Mouse (Mus musculus) kidney, adult 2 months (tissue): ENCODE results near the gene Dock6. TPM values are rescaled to one million over a fixed set of nuclear protein-coding genes. Genes with fewer than 3 reads are reported as not detected.
"Not testable (repeated sequence)": the region's sequence is repeated elsewhere in the genome, so short reads cannot be mapped to it uniquely, and the experiment has no call there.

Experiments
- DNase-seq: peaks from one replicate; pipeline ENCODE4 v3.0.0; 2021
- H3K27ac ChIP-seq: fragments of 200-500 bp; 2 replicates; pipeline ENCODE4 v1.5.1; 2012; ENCODE audit warnings: low read depth, low read length, control low read depth, inconsistent platforms; ENCODE audit not compliant: insufficient read depth
- H3K27me3 ChIP-seq: fragments of 200-500 bp; replicated peaks from 2 replicates; pipeline ENCODE4 v1.6.1; 2012; ENCODE audit warnings: mild to moderate bottlenecking, moderate library complexity, low read length, inconsistent platforms; ENCODE audit not compliant: control insufficient read depth, insufficient read depth
- H3K36me3 ChIP-seq: fragments of 200-500 bp; 2 replicates; pipeline ENCODE4 v1.6.1; 2012; ENCODE audit warnings: mild to moderate bottlenecking, moderate library complexity, low read length, inconsistent platforms; ENCODE audit not compliant: control insufficient read depth, insufficient read depth
- H3K4me1 ChIP-seq: fragments of 200-500 bp; 2 replicates; pipeline ENCODE4 v1.6.1; 2011; ENCODE audit warnings: low read length; ENCODE audit not compliant: control insufficient read depth, insufficient read depth
- H3K4me3 ChIP-seq: fragments of 200-500 bp; 2 replicates; pipeline ENCODE4 v1.5.1; 2011; ENCODE audit warnings: mild to moderate bottlenecking, low read depth, low read length, control low read depth; ENCODE audit not compliant: insufficient read depth
- CTCF ChIP-seq: fragments of 200-500 bp; conservative IDR thresholded peaks from 2 replicates; pipeline ENCODE4 v1.5.1; 2011; ENCODE audit warnings: low read depth, mild to moderate bottlenecking, control low read depth, low read length, moderate library complexity, mixed read lengths; ENCODE audit not compliant: insufficient read depth, insufficient read length
- POLR2A ChIP-seq: fragments of 200-500 bp; IDR thresholded peaks from one replicate; pipeline ENCODE4 v1.6.1; 2011; ENCODE audit warnings: low read depth, low read length, control low read depth
- WGBS: fragments of 180-500 bp; shearing (Covaris S2); methylation state at CpG from one replicate; pipeline ENCODE4 v1.1.7; 2018; 5-methylcytosine and 5-hydroxymethylcytosine counted together
- polyA plus RNA-seq: library from polyadenylated mRNA; depleted of rRNA; stranded (reverse); fragments of >200 nt; gene quantifications from 2 replicates; pipeline ENCODE4 v1.2.3, GENCODE M21; 2012

Gene Dock6
- polyA plus RNA-seq, 1 experiment, result 67.7 TPM

DNA sequence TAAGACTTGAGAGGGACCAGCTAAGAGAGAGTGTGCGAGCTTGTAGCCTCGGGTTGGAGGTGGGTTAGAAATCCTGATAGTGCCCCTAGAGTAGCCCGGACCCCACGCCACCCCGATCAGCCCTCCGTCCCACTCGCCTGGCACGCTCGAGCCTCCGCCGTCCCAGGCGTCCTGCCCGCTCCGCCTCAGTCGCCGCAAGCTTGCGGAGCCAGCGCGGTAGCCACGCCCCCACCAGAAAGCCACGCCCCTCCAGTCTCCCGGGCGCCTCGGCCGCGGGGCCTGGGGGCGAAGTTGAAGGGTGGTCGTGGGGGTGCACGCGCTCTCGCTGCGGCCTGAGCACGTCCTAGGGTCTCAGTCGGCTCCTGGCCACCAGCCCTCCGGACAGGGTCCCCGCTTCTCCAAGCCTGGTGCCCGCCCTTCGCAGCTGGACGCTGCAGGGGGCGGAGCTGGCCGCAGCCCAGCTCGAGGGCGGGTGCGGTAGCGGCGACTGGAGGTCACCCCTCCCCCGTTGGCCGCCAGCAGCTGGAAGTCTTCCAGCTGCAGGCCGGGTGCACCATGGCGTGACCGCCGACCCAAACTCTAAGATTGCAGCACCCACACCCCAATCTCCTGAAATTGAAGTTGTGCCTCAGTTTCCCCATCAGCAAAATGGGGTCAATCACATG, 54.0 kb downstream of the Dock6 start, which contains the start of gene Kank2:
Gene Kank2, minus strand, starts transcription at position 400 of the 665 bp plus-strand sequence.
- peaks cover 6% of the 10 kb centered on the region; the same call in 1 of the 2 replicates for H3K4me1 ChIP-seq
- peak within 1 kb of the TSS; percentile 88 for H3K4me3 ChIP-seq
- under 1% methylated on average over 52 of the region's 52 CpGs for WGBS
- H3K27me3 ChIP-seq, result no peaks in the 10 kb centered on the region
- H3K36me3 ChIP-seq, result no peaks in the 10 kb centered on the region
- TF ChIP-seq CTCF, result no peak
- TF ChIP-seq POLR2A, result peak; percentile 70
- H3K27ac ChIP-seq, result peak within 1 kb of the TSS; percentile 95
- peak; percentile 89 for DNase-seq

GRCm38 (mm10) chr9:21797921-21798344, 54.5 kb downstream of the Dock6 start:
- H3K27ac ChIP-seq, result peak overlapping the region; percentile 95
- DNase-seq, result peak; percentile 68

DNA sequence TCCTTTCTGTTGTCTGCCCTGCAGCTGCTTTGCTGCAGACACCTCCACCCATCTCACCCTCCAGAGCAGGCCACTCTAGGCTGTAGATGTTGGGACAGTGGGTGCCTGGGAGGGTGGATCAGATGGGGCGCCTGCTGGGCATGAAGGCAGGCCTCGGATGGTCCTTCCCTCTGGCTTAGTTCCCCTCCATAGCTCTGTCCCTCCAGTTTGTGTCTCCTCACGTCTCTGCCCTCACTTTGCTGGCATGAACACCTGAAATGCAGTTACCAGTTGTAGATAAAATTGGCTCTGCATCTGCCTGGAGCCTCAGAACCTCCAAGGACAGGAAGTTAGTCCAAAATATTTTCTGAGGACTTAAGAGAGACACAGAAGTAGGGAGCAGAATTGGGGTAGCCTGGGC, 55.5 kb downstream of the Dock6 start:
- Histone ChIP-seq H3K27ac (peak overlapping the region; percentile 36; the same call in 1 of the 2 replicates), H3K4me1 (peaks cover 6% of the 10 kb centered on the region), H3K36me3 (no peaks in the 10 kb centered on the region), H3K27me3 (no peaks in the 10 kb centered on the region), H3K4me3 (peak overlapping the region; percentile 88; the same call in 1 of the 2 replicates)
- WGBS, result 55% methylated on average over 3 of the region's 3 CpGs
- TF ChIP-seq CTCF, result no peak
- TF ChIP-seq POLR2A, result no peak
- DNase-seq, result no peak

More at GRCm38 (mm10) chr9:21797921-21798344, 54.5 kb downstream of the Dock6 start:
- Histone ChIP-seq H3K27me3 (no peaks in the 10 kb centered on the region), H3K36me3 (no peaks in the 10 kb centered on the region), H3K4me3 (peak overlapping the region; percentile 88), H3K4me1 (peaks cover 6% of the 10 kb centered on the region; the same call in 1 of the 2 replicates)
- no peak for TF ChIP-seq POLR2A
- TF ChIP-seq CTCF, result no peak
- WGBS, result under 1% methylated on average over 26 of the region's 26 CpGs

- no peak overlapping the region for H3K4me3 ChIP-seq
- peak overlapping the region; percentile 58; the same call in 1 of the 2 replicates for H3K27ac ChIP-seq
- H3K36me3 ChIP-seq, result no peaks in the 10 kb centered on the region
Measured at GRCm38 (mm10) chr9:21796259-21796658, 56.2 kb downstream of the Dock6 start.

DNA sequence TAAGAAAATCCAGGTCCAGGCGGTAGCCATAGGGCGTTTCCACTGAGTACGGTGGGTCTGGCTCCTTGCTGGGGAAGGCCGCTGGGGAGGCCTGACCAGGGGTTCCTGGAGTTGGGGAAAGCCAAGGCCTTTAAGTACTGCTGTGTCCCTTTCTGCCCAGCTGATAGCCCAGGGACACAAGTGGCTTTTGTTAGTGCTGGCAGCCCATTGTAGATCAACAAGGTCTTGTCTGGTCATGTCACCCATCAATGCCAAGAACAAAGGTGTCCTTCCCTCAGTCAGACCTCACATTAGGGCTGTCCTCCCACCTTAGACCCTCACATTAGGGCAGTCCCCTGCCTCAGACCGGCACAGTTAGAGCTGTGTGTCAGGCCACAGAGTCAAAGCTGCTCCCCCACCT, 56.9 kb downstream of the Dock6 start:
- no peak for DNase-seq
- 79% methylated on average over 5 of the region's 5 CpGs for WGBS
- H3K4me3 ChIP-seq, result no peak overlapping the region
- H3K27ac ChIP-seq, result no peak overlapping the region
- peaks cover 11% of the 10 kb centered on the region for H3K4me1 ChIP-seq
- no peak for TF ChIP-seq CTCF
- no peak for TF ChIP-seq POLR2A
- no peaks in the 10 kb centered on the region for H3K27me3 ChIP-seq
- no peaks in the 10 kb centered on the region for H3K36me3 ChIP-seq

More at GRCm38 (mm10) chr9:21796259-21796658, 56.2 kb downstream of the Dock6 start:
- no peak for DNase-seq
- TF ChIP-seq POLR2A (no peak), CTCF (no peak)
- Histone ChIP-seq H3K27me3 (no peaks in the 10 kb centered on the region), H3K4me1 (peaks cover 11% of the 10 kb centered on the region)
- WGBS, result 45% methylated on average over 3 of the region's 3 CpGs

GRCm38 (mm10) chr9:21794925-21795324, 57.5 kb downstream of the Dock6 start:
- no peaks in the 10 kb centered on the region for H3K27me3 ChIP-seq
- 96% methylated on average over 25 of the region's 25 CpGs for WGBS
- no peak overlapping the region for H3K27ac ChIP-seq
- H3K4me1 ChIP-seq, result peaks cover 11% of the 10 kb centered on the region
- no peak for DNase-seq
- no peak overlapping the region for H3K4me3 ChIP-seq
- no peaks in the 10 kb centered on the region for H3K36me3 ChIP-seq
- no peak for TF ChIP-seq POLR2A
- no peak for TF ChIP-seq CTCF

GRCm38 (mm10) chr9:21794344-21794834, 58.0 kb downstream of the Dock6 start:
- no peaks in the 10 kb centered on the region for H3K36me3 ChIP-seq
- 94% methylated on average over 18 of the region's 18 CpGs for WGBS

GRCm38 (mm10) chr9:21793507-21793906, 58.9 kb downstream of the Dock6 start:
- DNase-seq, H3K4me3 ChIP-seq, H3K36me3 ChIP-seq, H3K27me3 ChIP-seq, H3K27ac ChIP-seq, H3K4me1 ChIP-seq: not testable (repeated sequence)
- 96% methylated on average over 6 of the region's 6 CpGs for WGBS

More at GRCm38 (mm10) chr9:21794344-21794834, 58.0 kb downstream of the Dock6 start:
- no peaks in the 10 kb centered on the region for H3K27me3 ChIP-seq
- H3K4me1 ChIP-seq, result peaks cover 11% of the 10 kb centered on the region
- no peak overlapping the region for H3K4me3 ChIP-seq
- H3K27ac ChIP-seq, result no peak overlapping the region
- DNase-seq, result no peak
- no peak for TF ChIP-seq POLR2A
- no peak for TF ChIP-seq CTCF
